ENCODE assay signal across 8 mouse cellular contexts in the genomic region with DNA sequence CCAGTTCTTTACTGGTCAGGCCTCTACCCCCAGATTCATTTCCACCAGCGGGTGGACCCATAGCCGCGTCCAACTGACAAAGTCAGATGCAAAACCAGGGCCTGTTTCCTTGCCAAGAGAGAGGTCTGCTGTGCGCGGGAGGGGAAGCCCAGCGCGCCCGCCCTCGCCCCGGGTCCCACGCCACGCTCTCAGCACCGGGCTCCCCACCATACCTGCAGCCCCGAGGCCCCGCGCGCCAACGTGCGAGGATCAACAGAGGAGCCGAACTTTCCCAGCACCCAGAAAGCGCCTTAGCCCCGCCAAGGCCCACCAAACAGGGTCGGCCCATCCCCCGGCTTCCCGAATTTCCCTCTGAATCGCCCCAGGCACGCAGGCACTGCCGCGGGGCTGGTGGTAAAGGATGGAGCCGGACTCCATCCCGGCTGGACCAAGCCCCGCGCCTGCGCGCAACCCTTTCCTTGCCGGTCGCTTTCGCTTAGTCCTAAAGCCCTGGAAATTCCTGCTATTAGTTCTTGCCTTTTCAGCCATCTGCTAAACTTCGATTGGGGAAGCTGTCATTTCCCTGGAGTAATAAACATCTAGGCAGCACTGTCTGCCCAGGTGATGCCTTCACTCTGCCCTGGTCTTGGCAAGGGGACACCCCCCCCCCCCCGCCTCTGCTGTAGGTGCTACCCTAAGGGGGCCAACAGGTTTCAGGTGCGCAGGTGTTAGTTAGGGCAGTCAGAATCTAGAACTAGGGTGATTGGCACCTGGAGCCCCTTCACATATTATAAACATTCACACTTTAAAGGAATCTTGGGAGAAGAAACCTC.
A peak's percentile ranks its signal among the peaks of the same experiment; 100 is the strongest.
DNase-seq lines count a peak whose midpoint lies in the region; ATAC-seq and TF ChIP-seq lines count a peak whose summit lies in the region.

No protein-coding gene starts in this region.

- H3K4me1 ChIP-seq in ES-E14 (ENCODE audit: control insufficient read depth in 2 of 2, insufficient read depth in 2 of 2, low read length in 2 of 2, poor library complexity in 1 of 2): peaks cover 5 to 18% of the 10 kb centered on the region in 2 experiments; a peak in 3 of 4 replicates
- H3K4me1 ChIP-seq in forebrain, embryonic 15.5 days: peaks cover 50% of the 10 kb centered on the region
- peaks cover 75% of the 10 kb centered on the region for H3K4me1 ChIP-seq in lung, embryonic 15.5 days

- intact Hi-C loops in heart, postnatal 14 days (cut with DNase I): no loop called here

- DNase-seq in ES-E14 (ENCODE audit: low read depth, low spot score): peak; percentile 77
- peak; percentile 54 for DNase-seq in cerebellum, adult 11 months
- DNase-seq in heart, postnatal 14 days: peak; percentile 72 to 81
- peak; percentile 22 to 57 for DNase-seq in layer of hippocampus, adult 2 months (ENCODE audit: low spot score in 2 of 2)
- peak; percentile 79 for DNase-seq in ovary, postnatal 36 days (ENCODE audit: low spot score)
- no peak for DNase-seq in thymus, postnatal 14 days

- no peaks in the 10 kb centered on the region for H3K36me3 ChIP-seq in ES-E14 (ENCODE audit: control insufficient read depth, insufficient read depth, low read length, poor library complexity, severe bottlenecking)
- no peaks in the 10 kb centered on the region for H3K36me3 ChIP-seq in forebrain, embryonic 15.5 days
- peaks cover 2% of the 10 kb centered on the region; the same call in 1 of the 2 replicates for H3K36me3 ChIP-seq in lung, embryonic 15.5 days

- H3K9me3 ChIP-seq in ES-E14 (ENCODE audit: control insufficient read depth, insufficient read depth, low read depth, low read length): no peaks in the 10 kb centered on the region
- no peaks in the 10 kb centered on the region for H3K9me3 ChIP-seq in forebrain, embryonic 15.5 days
- H3K9me3 ChIP-seq in lung, embryonic 15.5 days: no peaks in the 10 kb centered on the region

- H3K27me3 ChIP-seq in forebrain, embryonic 15.5 days: no peaks in the 10 kb centered on the region
- H3K27me3 ChIP-seq in lung, embryonic 15.5 days: no peaks in the 10 kb centered on the region

- peak overlapping the region; percentile 70 to 88 for H3K4me3 ChIP-seq in ES-E14 (ENCODE audit: insufficient read depth in 1 of 2, low read depth in 1 of 2, low read length in 2 of 2, poor library complexity in 1 of 2, severe bottlenecking in 1 of 2)
- H3K4me3 ChIP-seq in forebrain, embryonic 15.5 days: peak overlapping the region; percentile 75
- H3K4me3 ChIP-seq in layer of hippocampus, adult 2 months: peak overlapping the region; percentile 74
- peak overlapping the region; percentile 92 for H3K4me3 ChIP-seq in lung, embryonic 15.5 days

- H3K9ac ChIP-seq in ES-E14 (ENCODE audit: insufficient read depth, low read depth, low read length, poor library complexity, severe bottlenecking): peak overlapping the region; percentile 92
- H3K9ac ChIP-seq in forebrain, embryonic 15.5 days (replicated peaks): peak overlapping the region; percentile 80
- peak overlapping the region; percentile 90 for H3K9ac ChIP-seq in lung, embryonic 15.5 days

- H3K27ac ChIP-seq in ES-E14 (ENCODE audit: insufficient read depth, low read depth, low read length, poor library complexity, severe bottlenecking): peak overlapping the region; percentile 83
- peak overlapping the region; percentile 86 for H3K27ac ChIP-seq in forebrain, embryonic 15.5 days (replicated peaks)
- peak overlapping the region; percentile 83 for H3K27ac ChIP-seq in layer of hippocampus, adult 2 months
- H3K27ac ChIP-seq in lung, embryonic 15.5 days: peak overlapping the region; percentile 97

- ATAC-seq in forebrain, embryonic 15.5 days (replicated peaks): peak; percentile 91
- ATAC-seq in lung, embryonic 15.5 days (ENCODE audit: borderline replicate concordance, extremely low read depth, low FRiP score, low TSS enrichment): peak; percentile 88

- TF ChIP-seq CTCF in layer of hippocampus, adult 2 months (conservative IDR thresholded peaks at IDR 0.05): no peak

- H3K4me2 ChIP-seq in forebrain, embryonic 15.5 days (replicated peaks): peak overlapping the region; percentile 86
- H3K4me2 ChIP-seq in lung, embryonic 15.5 days: peak overlapping the region; percentile 74

- in situ Hi-C loops in ES-E14 (cut with MboI; ENCODE audit: low sequenced_read_pairs in 2 of 2, unreplicated experiment in 2 of 2): no loop called here

- WGBS in forebrain, embryonic 15.5 days: 1% methylated on average over 41 of the region's 41 CpGs
- WGBS in lung, embryonic 15.5 days: 1% methylated on average over 41 of the region's 41 CpGs

TF ChIP-seq in ES-E14, 5 proteins besides CTCF, POLR2A, EP300 and RAD21:
- TF ChIP-seq HCFC1 (IDR thresholded peaks at IDR 0.05; ENCODE audit: borderline replicate concordance, insufficient read depth, low read length) (0 out of 2 replicates have a peak, but pooled peaks have one; percentile 61), ZNF384 (IDR thresholded peaks at IDR 0.05; ENCODE audit: low read depth, low read length) (no peak), MAFK (IDR thresholded peaks at IDR 0.05; ENCODE audit: insufficient read depth, low read depth, low read length) (0 out of 2 replicates have a peak, but pooled peaks have one; percentile 4)
